Mouse (Mus musculus): Measurements from ENCODE around the gene E130308A19Rik. TPM values are rescaled to one million over a fixed set of nuclear protein-coding genes. Genes with fewer than 3 reads are reported as not detected.

The E130308A19Rik gene
- polyA plus RNA-seq, 1 experiment from 2014 or later: 25.1 TPM

DNA sequence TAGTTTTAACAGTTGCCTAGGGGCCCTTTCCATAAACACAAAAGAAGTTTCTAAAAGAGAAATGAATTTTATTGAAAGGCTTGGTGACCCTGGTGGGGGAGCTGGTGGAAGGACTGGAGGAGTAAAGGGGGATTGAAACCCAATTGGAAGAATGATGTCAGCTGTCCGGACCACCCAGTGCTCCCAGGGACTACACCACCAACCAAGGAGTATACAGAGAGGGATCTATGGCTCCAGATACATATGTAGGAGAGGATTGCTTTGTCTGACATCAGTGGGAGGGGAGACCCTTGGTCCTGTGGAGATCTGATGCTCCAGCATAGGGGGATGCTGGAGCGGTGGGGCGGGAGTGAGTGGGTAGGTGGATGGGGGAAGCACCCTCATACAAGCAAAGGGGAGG, 20.5 kb upstream of the E130308A19Rik start:
- WGBS: 95% methylated on average over 3 of the region's 3 CpGs
- Histone ChIP-seq H3K36me3 (peaks cover 2% of the 10 kb centered on the region), H3K4me1 (no peaks in the 10 kb centered on the region), H3K9ac (no peak overlapping the region), H3K4me2 (replicated peaks) (no peak overlapping the region), H3K27ac (no peak overlapping the region), H3K9me3 (no peaks in the 10 kb centered on the region), H3K27me3 (no peaks in the 10 kb centered on the region), H3K4me3 (no peak overlapping the region)
- ATAC-seq (ENCODE audit: low FRiP score, low read depth): no peak

DNA sequence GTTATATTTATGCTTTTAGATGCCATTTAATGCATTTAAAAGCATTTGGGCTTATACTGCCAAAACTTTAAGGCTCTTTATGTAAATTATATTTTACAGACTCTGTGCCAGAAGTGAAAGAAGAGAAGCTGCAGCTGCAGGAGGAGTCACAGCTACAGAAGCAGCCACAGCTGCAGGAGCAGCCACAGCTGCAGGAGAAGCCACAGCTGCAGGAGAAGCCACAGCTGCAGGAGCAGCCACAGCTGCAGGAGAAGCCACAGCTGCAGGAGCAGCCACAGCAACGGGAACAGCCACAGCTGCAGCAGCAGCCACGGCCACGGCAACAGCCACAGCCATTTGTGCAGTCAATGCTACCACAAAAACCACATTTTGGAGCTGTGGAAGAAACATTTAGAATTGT, 15.6 kb upstream of the E130308A19Rik start:
- 58% methylated on average over 3 of the region's 3 CpGs for WGBS
- no peak overlapping the region for H3K4me3 ChIP-seq
- no peak overlapping the region for H3K4me2 ChIP-seq (replicated peaks)
- H3K27me3 ChIP-seq: no peaks in the 10 kb centered on the region
- H3K27ac ChIP-seq: no peak overlapping the region
- no peak for ATAC-seq (ENCODE audit: low FRiP score, low read depth)
- H3K9ac ChIP-seq: no peak overlapping the region
- no peaks in the 10 kb centered on the region for H3K4me1 ChIP-seq
- H3K9me3 ChIP-seq: no peaks in the 10 kb centered on the region
- H3K36me3 ChIP-seq: peaks cover 5% of the 10 kb centered on the region

DNA sequence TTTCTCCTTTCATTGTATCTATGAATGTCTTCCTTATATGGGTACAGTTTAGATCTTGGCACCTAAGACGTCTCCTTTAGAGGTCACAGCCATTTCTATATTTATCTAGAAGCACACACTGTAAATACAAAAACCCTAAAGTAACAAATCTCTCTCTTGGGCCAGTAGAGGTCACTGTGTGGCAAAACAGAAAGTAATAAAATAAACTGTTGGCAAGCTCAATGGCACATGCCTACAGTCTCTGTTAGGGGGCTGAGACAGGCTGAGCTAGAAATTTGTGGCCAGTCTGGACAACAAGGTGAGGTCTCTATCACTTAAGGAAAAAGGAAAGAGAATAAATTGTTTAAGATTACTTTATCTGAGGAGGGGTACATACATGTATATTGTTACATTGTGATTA, 11.0 kb upstream of the E130308A19Rik start:
- 51% methylated on average over 1 of the region's 1 CpGs for WGBS

DNA sequence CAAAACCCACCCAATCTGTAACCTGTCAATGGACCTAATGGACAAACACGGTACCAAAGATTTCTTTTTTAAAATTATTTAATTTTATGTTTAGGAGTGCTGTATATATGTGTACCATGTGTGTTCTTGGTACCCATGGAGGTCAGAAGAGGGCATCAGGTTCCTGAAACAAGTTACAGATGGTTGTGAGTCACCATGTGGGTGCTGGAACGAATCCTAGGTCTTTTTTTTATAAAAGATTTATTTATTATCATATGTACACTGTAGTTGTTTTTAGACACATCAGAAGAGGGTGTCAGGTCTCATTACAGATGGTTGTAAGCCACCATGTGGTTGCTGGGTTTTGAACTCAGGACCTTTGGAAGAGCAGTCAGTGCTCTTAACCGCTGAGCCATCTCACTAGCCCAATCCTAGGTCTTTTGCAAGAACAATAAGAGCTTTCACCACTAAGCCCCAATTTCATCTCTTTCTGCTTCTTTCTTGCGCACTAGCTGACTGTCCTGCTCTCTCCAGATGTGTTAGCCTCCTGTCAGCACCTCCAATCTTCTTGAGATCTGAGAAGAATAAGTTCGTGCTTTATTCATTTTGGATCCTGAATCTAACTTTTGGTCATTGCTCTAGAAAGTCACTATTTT, 6.3 kb upstream of the E130308A19Rik start:
- no peak for ATAC-seq (ENCODE audit: low FRiP score, low read depth)
- Histone ChIP-seq H3K9me3 (no peaks in the 10 kb centered on the region), H3K4me2 (replicated peaks) (no peak overlapping the region), H3K4me3 (no peak overlapping the region), H3K36me3 (no peaks in the 10 kb centered on the region), H3K4me1 (no peaks in the 10 kb centered on the region), H3K27ac (no peak overlapping the region), H3K9ac (no peak overlapping the region), H3K27me3 (no peaks in the 10 kb centered on the region)
- 89% methylated on average over 5 of the region's 5 CpGs for WGBS

More for the DNA sequence above, 11.0 kb upstream of the E130308A19Rik start:
- H3K4me3 ChIP-seq: no peak overlapping the region
- ATAC-seq (ENCODE audit: low FRiP score, low read depth): no peak
- H3K27me3 ChIP-seq: no peaks in the 10 kb centered on the region
- no peaks in the 10 kb centered on the region for H3K4me1 ChIP-seq
- peaks cover 5% of the 10 kb centered on the region for H3K36me3 ChIP-seq
- H3K9ac ChIP-seq: no peak overlapping the region
- no peak overlapping the region for H3K4me2 ChIP-seq (replicated peaks)
- H3K9me3 ChIP-seq: no peaks in the 10 kb centered on the region
- no peak overlapping the region for H3K27ac ChIP-seq

DNA sequence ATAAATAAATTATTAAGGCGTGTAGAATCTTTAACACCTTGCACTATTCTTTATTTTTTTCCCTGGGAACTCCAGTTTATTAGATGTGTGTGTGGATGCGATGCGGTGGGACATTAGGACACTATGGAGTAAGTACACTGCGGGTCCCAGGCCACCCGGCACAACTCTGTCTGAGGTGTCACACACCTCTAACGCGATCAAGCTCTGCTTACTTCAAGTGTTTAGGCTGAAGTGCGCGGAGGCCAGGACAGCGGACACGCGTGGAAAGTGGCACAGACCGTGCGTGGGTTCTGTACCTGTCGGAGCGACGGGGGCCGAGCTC, 374 bp upstream of the E130308A19Rik start:
- under 1% methylated on average over 18 of the region's 18 CpGs for WGBS
- peaks cover 13% of the 10 kb centered on the region for H3K4me1 ChIP-seq
- H3K27me3 ChIP-seq: no peaks in the 10 kb centered on the region
- H3K27ac ChIP-seq: no peak overlapping the region
- no peaks in the 10 kb centered on the region for H3K9me3 ChIP-seq
- peak; percentile 73 for ATAC-seq (ENCODE audit: low FRiP score, low read depth)
- peak overlapping the region; percentile 79 for H3K4me2 ChIP-seq (replicated peaks)
- peak overlapping the region; percentile 84 for H3K9ac ChIP-seq
- peak overlapping the region; percentile 90 for H3K4me3 ChIP-seq
- no peaks in the 10 kb centered on the region for H3K36me3 ChIP-seq

DNA sequence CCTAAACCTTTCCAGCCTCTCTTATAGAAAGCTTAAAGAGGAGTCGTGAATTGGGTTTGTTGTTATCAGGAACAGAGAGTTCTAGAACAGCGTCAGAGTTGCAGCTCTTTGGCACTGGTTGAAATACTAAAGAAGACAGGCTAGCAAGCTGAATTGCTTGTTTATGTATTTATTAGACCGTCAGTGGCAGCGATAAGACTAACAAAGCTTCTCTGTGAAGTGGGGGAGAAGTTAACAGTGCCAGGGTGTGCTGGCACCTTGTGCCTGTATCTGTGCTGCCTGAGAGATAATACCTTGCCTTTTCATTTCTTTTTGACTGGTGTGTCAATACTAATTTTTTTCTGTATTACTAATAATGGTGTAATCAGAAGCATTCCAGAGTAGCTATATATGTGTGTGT, 2.2 kb downstream of the E130308A19Rik start:
- no peaks in the 10 kb centered on the region for H3K27me3 ChIP-seq
- WGBS: 61% methylated on average over 4 of the region's 4 CpGs
- H3K9ac ChIP-seq: no peak overlapping the region
- no peaks in the 10 kb centered on the region for H3K36me3 ChIP-seq
- no peak for ATAC-seq (ENCODE audit: low FRiP score, low read depth)
- no peaks in the 10 kb centered on the region for H3K9me3 ChIP-seq
- peaks cover 13% of the 10 kb centered on the region for H3K4me1 ChIP-seq
- no peak overlapping the region for H3K4me2 ChIP-seq (replicated peaks)
- no peak overlapping the region for H3K4me3 ChIP-seq
- no peak overlapping the region for H3K27ac ChIP-seq

DNA sequence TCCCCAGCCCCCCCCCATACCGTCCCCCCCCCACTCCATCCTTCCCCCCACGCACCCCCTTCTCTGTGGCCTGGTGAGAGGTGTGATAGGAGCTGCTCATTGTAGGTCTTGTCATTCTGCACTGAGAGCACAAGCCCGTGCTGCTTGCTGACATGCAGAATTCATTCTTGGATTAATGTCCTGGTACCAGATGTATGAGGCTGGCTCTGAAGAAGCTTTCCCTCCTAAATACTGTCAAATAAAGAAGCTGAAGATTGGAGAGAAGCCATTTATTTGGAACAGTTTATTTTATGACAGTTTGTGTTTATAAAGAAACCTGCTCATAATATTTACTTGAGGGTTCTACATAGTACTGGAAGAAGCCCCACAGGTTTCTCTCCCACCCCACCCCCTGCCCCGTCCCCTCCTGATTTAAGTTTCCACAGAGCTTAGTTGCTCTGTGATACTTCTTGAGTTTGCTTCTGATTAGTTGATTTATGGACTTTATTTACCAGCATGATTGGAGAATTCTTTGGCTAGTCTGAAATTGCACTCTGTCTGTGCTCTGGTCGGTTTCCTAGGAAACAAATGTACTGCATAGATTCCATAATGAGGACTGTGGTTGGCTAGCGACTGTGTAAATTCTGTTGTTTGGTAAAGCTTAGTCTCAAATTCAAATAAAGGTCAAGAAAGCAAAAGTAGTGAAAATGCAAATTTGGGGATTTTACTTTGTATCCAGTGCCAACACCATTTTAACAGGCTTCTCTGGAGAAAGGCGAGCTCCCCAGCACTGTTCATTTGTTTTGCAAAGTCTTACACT, 3.3 kb downstream of the E130308A19Rik start:
- WGBS: 21% methylated on average over 7 of the region's 7 CpGs
- no peak overlapping the region for H3K9ac ChIP-seq
- H3K36me3 ChIP-seq: no peaks in the 10 kb centered on the region
- H3K27ac ChIP-seq: no peak overlapping the region
- no peak for ATAC-seq (ENCODE audit: low FRiP score, low read depth)
- H3K4me3 ChIP-seq: no peak overlapping the region
- H3K4me2 ChIP-seq (replicated peaks): no peak overlapping the region
- peaks cover 13% of the 10 kb centered on the region for H3K4me1 ChIP-seq
- H3K9me3 ChIP-seq: no peaks in the 10 kb centered on the region
- H3K27me3 ChIP-seq: no peaks in the 10 kb centered on the region

DNA sequence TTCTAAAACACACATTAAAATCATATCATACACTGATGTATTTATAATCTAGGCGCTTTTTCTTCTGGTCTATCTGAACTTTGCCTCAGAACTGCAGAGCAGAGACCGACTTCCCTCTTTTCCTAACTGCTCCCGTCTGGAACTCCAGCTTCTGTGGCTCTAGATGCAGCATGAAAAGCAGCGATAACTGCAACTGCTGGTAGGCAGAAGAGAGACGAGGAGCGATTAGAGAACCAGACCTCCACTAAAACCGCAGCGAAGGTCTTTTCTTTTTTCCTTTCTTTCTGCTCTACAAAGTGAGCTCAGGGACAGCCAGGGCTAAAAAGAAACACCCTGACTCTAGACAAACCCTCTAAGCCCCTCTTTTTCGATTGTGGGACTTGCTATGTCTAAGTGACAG, 4.1 kb downstream of the E130308A19Rik start:
- Histone ChIP-seq H3K4me1 (peaks cover 13% of the 10 kb centered on the region), H3K4me3 (no peak overlapping the region), H3K27me3 (no peaks in the 10 kb centered on the region), H3K9me3 (no peaks in the 10 kb centered on the region), H3K27ac (no peak overlapping the region), H3K4me2 (replicated peaks) (no peak overlapping the region), H3K36me3 (no peaks in the 10 kb centered on the region), H3K9ac (no peak overlapping the region)
- 62% methylated on average over 9 of the region's 9 CpGs for WGBS
- ATAC-seq (ENCODE audit: low FRiP score, low read depth): no peak

DNA sequence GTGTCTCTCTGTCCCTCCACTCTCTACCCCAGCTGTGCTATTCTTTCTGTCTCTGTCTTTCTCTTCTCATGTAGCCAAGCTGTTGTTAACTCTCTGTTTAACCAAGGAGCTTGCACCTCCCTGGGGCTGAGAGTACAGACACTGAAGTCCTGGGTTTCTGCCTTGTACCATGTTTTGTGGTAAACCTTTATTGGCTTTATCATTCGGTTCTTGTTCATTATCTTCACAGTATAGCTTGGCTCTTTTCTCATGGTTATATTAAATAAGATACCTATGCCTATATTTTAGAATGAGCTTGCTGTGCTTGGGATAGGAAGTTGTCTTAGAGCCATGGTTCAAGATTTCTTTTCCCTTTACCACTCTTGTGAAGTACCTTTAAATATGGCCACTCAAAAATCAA, 8.5 kb downstream of the E130308A19Rik start:
- Histone ChIP-seq H3K9me3 (no peaks in the 10 kb centered on the region), H3K36me3 (no peaks in the 10 kb centered on the region), H3K4me2 (replicated peaks) (no peak overlapping the region), H3K4me1 (no peaks in the 10 kb centered on the region), H3K9ac (no peak overlapping the region), H3K4me3 (no peak overlapping the region), H3K27ac (no peak overlapping the region), H3K27me3 (no peaks in the 10 kb centered on the region)
- ATAC-seq (ENCODE audit: low FRiP score, low read depth): no peak
- 93% methylated on average over 1 of the region's 1 CpGs for WGBS

DNA sequence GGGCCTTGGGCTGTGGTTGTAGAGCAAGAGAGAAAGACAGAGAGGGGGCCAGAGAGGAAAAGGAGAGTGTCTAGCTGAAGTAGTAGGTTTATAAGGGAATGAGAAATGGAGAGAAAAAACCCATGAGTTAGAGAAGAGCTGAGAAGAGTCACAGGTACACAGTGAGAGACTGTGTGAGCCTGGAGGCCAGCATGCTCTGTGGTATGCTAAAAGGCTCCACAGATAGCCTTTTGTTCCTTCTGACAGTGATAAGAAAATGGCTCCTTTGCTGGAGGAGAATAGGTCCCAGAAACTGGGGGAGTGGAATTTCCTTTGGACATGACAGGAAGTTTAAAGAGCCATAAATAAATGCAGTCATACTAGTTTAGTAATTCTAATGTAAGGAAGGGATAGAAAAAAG, 13.2 kb downstream of the E130308A19Rik start:
- H3K4me3 ChIP-seq: no peak overlapping the region
- no peaks in the 10 kb centered on the region for H3K9me3 ChIP-seq
- no peak for ATAC-seq (ENCODE audit: low FRiP score, low read depth)
- peaks cover 11% of the 10 kb centered on the region; the same call in 1 of the 2 replicates for H3K4me1 ChIP-seq
- no peak overlapping the region for H3K9ac ChIP-seq
- no peaks in the 10 kb centered on the region for H3K36me3 ChIP-seq
- H3K27ac ChIP-seq: no peak overlapping the region
- no peak overlapping the region for H3K4me2 ChIP-seq (replicated peaks)
- H3K27me3 ChIP-seq: no peaks in the 10 kb centered on the region

DNA sequence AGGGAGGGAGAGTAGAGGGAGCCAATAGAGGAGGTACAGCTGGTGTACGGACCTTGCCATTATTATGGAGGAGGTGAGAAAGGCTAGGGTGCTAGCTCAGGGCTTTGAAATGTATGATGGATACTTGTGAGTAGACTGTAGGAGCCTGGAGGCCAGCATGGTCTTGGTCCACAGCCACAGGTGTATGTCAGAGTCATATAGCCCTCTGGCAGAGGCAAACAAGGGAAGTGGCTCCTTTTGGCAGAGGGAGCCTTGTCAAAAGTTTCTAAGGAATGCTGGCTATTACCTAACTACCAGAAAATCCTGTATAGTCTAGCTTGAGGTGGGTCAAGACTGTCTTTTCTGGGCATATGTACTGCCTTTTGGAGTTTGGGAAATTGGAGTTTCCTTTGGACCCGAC, 14.7 kb downstream of the E130308A19Rik start:
- Histone ChIP-seq H3K9me3 (no peaks in the 10 kb centered on the region), H3K27me3 (no peaks in the 10 kb centered on the region), H3K27ac (no peak overlapping the region), H3K9ac (no peak overlapping the region), H3K36me3 (no peaks in the 10 kb centered on the region), H3K4me3 (no peak overlapping the region), H3K4me2 (replicated peaks) (no peak overlapping the region), H3K4me1 (peaks cover 14% of the 10 kb centered on the region; the same call in 1 of the 2 replicates)
- no peak for ATAC-seq (ENCODE audit: low FRiP score, low read depth)
- WGBS: 87% methylated on average over 2 of the region's 2 CpGs

DNA sequence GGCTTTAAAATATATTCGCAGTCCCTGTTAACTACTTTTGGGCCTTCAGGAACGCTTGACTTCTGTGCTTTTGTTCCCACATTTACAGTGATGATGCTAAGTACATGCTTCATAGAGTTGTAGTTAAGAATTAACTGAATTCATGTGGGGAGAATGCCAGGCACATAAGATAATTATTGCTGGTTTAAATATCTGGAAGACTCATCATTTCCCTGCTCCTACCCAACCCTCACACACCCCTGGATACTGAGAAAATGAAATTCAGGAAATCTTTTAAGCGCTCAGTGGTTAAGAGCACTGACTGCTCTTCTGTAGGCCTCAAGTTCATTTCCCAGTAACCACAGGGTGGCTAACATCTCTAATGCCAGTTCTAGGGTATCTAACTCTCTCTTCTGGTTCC, 16.0 kb downstream of the E130308A19Rik start:
- ATAC-seq (ENCODE audit: low FRiP score, low read depth): no peak
- no peaks in the 10 kb centered on the region for H3K9me3 ChIP-seq
- 81% methylated on average over 3 of the region's 3 CpGs for WGBS
- H3K36me3 ChIP-seq: no peaks in the 10 kb centered on the region
- no peak overlapping the region for H3K27ac ChIP-seq
- peaks cover 14% of the 10 kb centered on the region; the same call in 1 of the 2 replicates for H3K4me1 ChIP-seq
- H3K4me2 ChIP-seq (replicated peaks): no peak overlapping the region
- no peaks in the 10 kb centered on the region for H3K27me3 ChIP-seq
- no peak overlapping the region for H3K9ac ChIP-seq
- no peak overlapping the region for H3K4me3 ChIP-seq

DNA sequence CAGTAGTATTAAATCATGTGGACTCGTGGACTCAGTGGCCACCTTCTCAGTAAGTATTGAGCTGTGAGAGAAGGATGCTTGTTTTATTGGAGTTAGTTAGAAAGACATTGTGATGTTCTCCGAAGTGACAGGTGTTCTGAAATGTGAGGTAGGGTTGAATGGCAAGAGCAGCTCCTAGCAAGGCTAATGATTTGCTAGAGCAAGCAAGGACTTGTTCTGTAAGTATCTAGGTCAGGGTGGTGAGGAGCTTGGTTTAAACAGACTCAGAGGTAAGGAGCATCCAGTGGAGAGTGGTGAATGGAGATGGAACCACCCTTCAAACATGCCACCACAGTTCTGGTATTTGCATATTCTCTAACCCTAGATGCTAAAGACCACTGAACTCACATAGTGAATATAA, 16.6 kb downstream of the E130308A19Rik start:
- Histone ChIP-seq H3K4me2 (replicated peaks) (no peak overlapping the region), H3K9ac (no peak overlapping the region), H3K4me1 (peaks cover 14% of the 10 kb centered on the region; the same call in 1 of the 2 replicates), H3K27me3 (no peaks in the 10 kb centered on the region), H3K9me3 (no peaks in the 10 kb centered on the region), H3K27ac (no peak overlapping the region), H3K36me3 (no peaks in the 10 kb centered on the region), H3K4me3 (no peak overlapping the region)
- ATAC-seq (ENCODE audit: low FRiP score, low read depth): no peak
- 76% methylated on average over 2 of the region's 2 CpGs for WGBS

Data from limb, embryonic 13.5 days (tissue).